In genomic region chr15:36878960-36879359, GRCm38 (mm10) we compare ENCODE assay signal across 18 mouse cellular contexts.
DNase-seq lines count a peak whose midpoint lies in the region; ATAC-seq and TF ChIP-seq lines count a peak whose summit lies in the region.
"Had no signal": no experiment of that assay in that cellular context is flagged by ENCODE, and none has a peak within 500 bp of the region (broad histone marks: within the 10 kb centered on the region; RNA-seq: fewer than 3 reads in every experiment).

No protein-coding gene starts in this region.

- WGBS in heart, embryonic 16.5 days: 31% methylated on average over 5 of the region's 5 CpGs
- 25% methylated on average over 5 of the region's 5 CpGs for WGBS in spleen, adult 2 months
- 16% methylated on average over 5 of the region's 5 CpGs for WGBS in liver, embryonic 15.5 days (ENCODE audit: insufficient replicate concordance)

- intact Hi-C loops in left cerebral cortex, postnatal 14 days (cut with DNase I): no loop called here

- H3K27me3 ChIP-seq in heart, embryonic 16.5 days (ENCODE audit: control insufficient read depth, insufficient read depth, low read length): no peaks in the 10 kb centered on the region
- H3K27me3 ChIP-seq in spleen, adult 2 months (ENCODE audit: control insufficient read depth, insufficient read depth, low read length): no peaks in the 10 kb centered on the region
- no peaks in the 10 kb centered on the region for H3K27me3 ChIP-seq in liver, embryonic 15.5 days
- H3K27me3 ChIP-seq: limb, embryonic 15.5 days had no signal

- H3K4me2 ChIP-seq in heart, embryonic 16.5 days (ENCODE audit: low read depth, low read length): no peak overlapping the region
- H3K4me2 ChIP-seq in liver, embryonic 15.5 days: peak overlapping the region; percentile 18
- H3K4me2 ChIP-seq: limb, embryonic 15.5 days had no signal

- no peaks in the 10 kb centered on the region for H3K9me3 ChIP-seq in heart, embryonic 16.5 days (replicated peaks; ENCODE audit: control insufficient read depth, low read length)
- H3K9me3 ChIP-seq in liver, embryonic 15.5 days (replicated peaks): no peaks in the 10 kb centered on the region
- H3K9me3 ChIP-seq: limb, embryonic 15.5 days had no signal

- no peak for TF ChIP-seq POLR2A in spleen, adult 2 months (IDR thresholded peaks at IDR 0.05; ENCODE audit: low read depth, low read length)

- H3K9ac ChIP-seq in heart, embryonic 16.5 days (ENCODE audit: low read length): no peak overlapping the region
- no peak overlapping the region for H3K9ac ChIP-seq in liver, embryonic 15.5 days
- H3K9ac ChIP-seq: limb, embryonic 15.5 days had no signal

- no peak for TF ChIP-seq CTCF in spleen, adult 2 months (IDR thresholded peaks at IDR 0.05; ENCODE audit: extremely low read depth, insufficient read depth, insufficient read length, insufficient replicate concordance)

- DNase-seq in heart, adult 8-10 months (ENCODE audit: low spot score): no peak
- no peak for DNase-seq in spleen, adult 2 months (ENCODE audit: low read depth in 1 of 2, low spot score in 2 of 2)
- no peak for DNase-seq in spleen, postnatal 4 days (ENCODE audit: low spot score in 2 of 2)
- DNase-seq in left cerebral cortex, postnatal 14 days (ENCODE audit: low spot score in 2 of 2): no peak
- no peak for DNase-seq in cerebellum, adult 8-10 months
- DNase-seq in lung, postnatal 4 days: no peak
- DNase-seq: B cell, adult 2 months; cerebellum, adult 9-10 months; embryo, embryonic 11 days; heart, postnatal 4 days; kidney, postnatal 10 days; layer of hippocampus, adult 9-11 months; lung, postnatal 10 days; right cerebral cortex, adult 18-20 months had no signal

- peaks cover 32% of the 10 kb centered on the region for H3K4me1 ChIP-seq in heart, embryonic 16.5 days (ENCODE audit: control insufficient read depth, insufficient read depth, low read length)
- peaks cover 3% of the 10 kb centered on the region for H3K4me1 ChIP-seq in spleen, adult 2 months (ENCODE audit: control insufficient read depth, insufficient read depth, insufficient read length)
- peaks cover 9% of the 10 kb centered on the region; the same call in 1 of the 2 replicates for H3K4me1 ChIP-seq in liver, embryonic 15.5 days (replicated peaks)

- no peak overlapping the region for H3K27ac ChIP-seq in heart, embryonic 16.5 days (ENCODE audit: low read length)
- peak overlapping the region; percentile 59; the same call in 1 of the 2 replicates for H3K27ac ChIP-seq in spleen, adult 2 months (ENCODE audit: insufficient read depth, low read length)
- H3K27ac ChIP-seq in liver, embryonic 15.5 days (replicated peaks): no peak overlapping the region
- H3K27ac ChIP-seq: heart, adult 2 months; limb, embryonic 15.5 days had no signal

- no peaks in the 10 kb centered on the region for H3K36me3 ChIP-seq in heart, embryonic 16.5 days (ENCODE audit: control insufficient read depth, insufficient read depth)
- H3K36me3 ChIP-seq in spleen, adult 2 months (ENCODE audit: control insufficient read depth, insufficient read depth, low read length): no peaks in the 10 kb centered on the region
- no peaks in the 10 kb centered on the region for H3K36me3 ChIP-seq in liver, embryonic 15.5 days (replicated peaks)
- H3K36me3 ChIP-seq: limb, embryonic 15.5 days had no signal

- H3K4me3 ChIP-seq in heart, embryonic 16.5 days (ENCODE audit: low read length): peak overlapping the region; percentile 6
- H3K4me3 ChIP-seq in spleen, adult 2 months (ENCODE audit: extremely low read depth, insufficient read depth, insufficient read length): no peak overlapping the region
- 0 out of 2 replicates have a peak overlapping the region, but pooled peaks have one; percentile 12 for H3K4me3 ChIP-seq in liver, embryonic 15.5 days (replicated peaks)
- H3K4me3 ChIP-seq: heart, adult 2 months; limb, embryonic 15.5 days had no signal

- ATAC-seq in heart, embryonic 16.5 days (replicated peaks; ENCODE audit: extremely low read depth, insufficient read depth, low FRiP score): no peak
- no peak for ATAC-seq in liver, embryonic 15.5 days (ENCODE audit: insufficient read depth)
